Mouse (Mus musculus): ENCODE data around the gene Tspan11. TPM values are rescaled to one million over a fixed set of nuclear protein-coding genes. Genes with fewer than 3 reads are reported as not detected.

Tspan11 gene
- total and polyA plus RNA-seq, 2 experiments from 2014 or later = 2.3 to 2.5 TPM

- Histone ChIP-seq H3K9me3 (replicated peaks; ENCODE audit: control insufficient read depth, low read length) (no peaks in the 10 kb centered on the region), H3K4me3 (ENCODE audit: low read depth, low read length) (no peak overlapping the region), H3K9ac (replicated peaks; ENCODE audit: low read depth, low read length) (no peak overlapping the region), H3K36me3 (replicated peaks; ENCODE audit: control insufficient read depth, insufficient read depth, low read length) (no peaks in the 10 kb centered on the region), H3K4me2 (ENCODE audit: low read depth, low read length) (no peak overlapping the region), H3K27me3 (ENCODE audit: control insufficient read depth, insufficient read depth, low read length) (no peaks in the 10 kb centered on the region), H3K27ac (ENCODE audit: low read depth) (no peak overlapping the region), H3K4me1 (ENCODE audit: control insufficient read depth, insufficient read depth) (no peaks in the 10 kb centered on the region)
- DNase-seq (ENCODE audit: low spot score) = no peak
- no peak for ATAC-seq (ENCODE audit: insufficient read depth, low read depth)
- WGBS = 69% methylated on average over 9 of the region's 9 CpGs
- TF ChIP-seq EP300 (IDR thresholded peaks at IDR 0.05; ENCODE audit: low read depth) = no peak
Observed at GRCm38 (mm10) chr6:127855711-127856295, 31.6 kb upstream of the Tspan11 start.

GRCm38 (mm10) chr6:127861951-127862350 is 25.4 kb upstream of the Tspan11 start:
- DNase-seq (ENCODE audit: low spot score) = no peak
- Histone ChIP-seq H3K27ac (ENCODE audit: low read depth) (no peak overlapping the region), H3K4me2 (ENCODE audit: low read depth, low read length) (no peak overlapping the region), H3K36me3 (replicated peaks; ENCODE audit: control insufficient read depth, insufficient read depth, low read length) (no peaks in the 10 kb centered on the region), H3K4me1 (ENCODE audit: control insufficient read depth, insufficient read depth) (no peaks in the 10 kb centered on the region), H3K4me3 (ENCODE audit: low read depth, low read length) (no peak overlapping the region), H3K9ac (replicated peaks; ENCODE audit: low read depth, low read length) (no peak overlapping the region), H3K9me3 (replicated peaks; ENCODE audit: control insufficient read depth, low read length) (no peaks in the 10 kb centered on the region), H3K27me3 (ENCODE audit: control insufficient read depth, insufficient read depth, low read length) (no peaks in the 10 kb centered on the region)
- ATAC-seq (ENCODE audit: insufficient read depth, low read depth) = no peak
- TF ChIP-seq CTCF (IDR thresholded peaks at IDR 0.05; ENCODE audit: low read depth) = no peak
- TF ChIP-seq EP300 (IDR thresholded peaks at IDR 0.05; ENCODE audit: low read depth) = no peak
- 71% methylated on average over 9 of the region's 9 CpGs for WGBS

DNA sequence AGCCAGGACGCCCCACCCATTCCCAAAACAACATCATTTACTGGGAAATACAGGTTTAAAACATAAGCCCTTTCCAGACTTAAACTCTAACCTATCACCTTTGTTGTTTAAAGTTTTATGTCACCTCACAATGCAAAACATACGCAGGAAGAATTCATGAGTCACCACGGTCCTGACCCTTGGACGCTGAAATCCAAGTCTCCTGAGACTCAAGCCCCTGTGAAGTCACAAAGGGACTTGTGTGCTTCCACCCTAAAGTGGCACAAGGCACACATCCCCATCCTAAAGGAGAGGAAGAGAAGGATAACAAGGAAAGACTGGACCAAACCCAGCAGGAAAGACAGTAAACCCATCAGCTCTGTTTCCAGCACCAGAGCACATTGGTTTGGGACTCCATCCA is 22.0 kb upstream of the Tspan11 start:
- no peaks in the 10 kb centered on the region for H3K36me3 ChIP-seq (replicated peaks; ENCODE audit: control insufficient read depth, insufficient read depth, low read length)
- H3K9me3 ChIP-seq (replicated peaks; ENCODE audit: control insufficient read depth, low read length) = no peaks in the 10 kb centered on the region
- H3K9ac ChIP-seq (replicated peaks; ENCODE audit: low read depth, low read length) = no peak overlapping the region
- no peak overlapping the region for H3K27ac ChIP-seq (ENCODE audit: low read depth)
- ATAC-seq (ENCODE audit: insufficient read depth, low read depth) (no peak), DNase-seq (ENCODE audit: low spot score) (no peak)
- H3K27me3 ChIP-seq (ENCODE audit: control insufficient read depth, insufficient read depth, low read length) = no peaks in the 10 kb centered on the region
- H3K4me3 ChIP-seq (ENCODE audit: low read depth, low read length) = no peak overlapping the region
- TF ChIP-seq CTCF (IDR thresholded peaks at IDR 0.05; ENCODE audit: low read depth) (no peak), EP300 (IDR thresholded peaks at IDR 0.05; ENCODE audit: low read depth) (no peak)
- no peaks in the 10 kb centered on the region for H3K4me1 ChIP-seq (ENCODE audit: control insufficient read depth, insufficient read depth)
- WGBS = 72% methylated on average over 4 of the region's 4 CpGs
- H3K4me2 ChIP-seq (ENCODE audit: low read depth, low read length) = no peak overlapping the region

GRCm38 (mm10) chr6:127868546-127868945 is 18.8 kb upstream of the Tspan11 start:
- Histone ChIP-seq H3K4me3 (ENCODE audit: low read depth, low read length) (no peak overlapping the region), H3K27me3 (ENCODE audit: control insufficient read depth, insufficient read depth, low read length) (no peaks in the 10 kb centered on the region), H3K4me2 (ENCODE audit: low read depth, low read length) (no peak overlapping the region), H3K36me3 (replicated peaks; ENCODE audit: control insufficient read depth, insufficient read depth, low read length) (no peaks in the 10 kb centered on the region), H3K9ac (replicated peaks; ENCODE audit: low read depth, low read length) (no peak overlapping the region), H3K4me1 (ENCODE audit: control insufficient read depth, insufficient read depth) (no peaks in the 10 kb centered on the region), H3K9me3 (replicated peaks; ENCODE audit: control insufficient read depth, low read length) (no peaks in the 10 kb centered on the region; the same call in 1 of the 2 replicates), H3K27ac (ENCODE audit: low read depth) (no peak overlapping the region)
- 66% methylated on average over 8 of the region's 8 CpGs for WGBS
- TF ChIP-seq CTCF (IDR thresholded peaks at IDR 0.05; ENCODE audit: low read depth) (no peak), EP300 (IDR thresholded peaks at IDR 0.05; ENCODE audit: low read depth) (no peak)
- ATAC-seq (ENCODE audit: insufficient read depth, low read depth) = no peak
- no peak for DNase-seq (ENCODE audit: low spot score)

DNA sequence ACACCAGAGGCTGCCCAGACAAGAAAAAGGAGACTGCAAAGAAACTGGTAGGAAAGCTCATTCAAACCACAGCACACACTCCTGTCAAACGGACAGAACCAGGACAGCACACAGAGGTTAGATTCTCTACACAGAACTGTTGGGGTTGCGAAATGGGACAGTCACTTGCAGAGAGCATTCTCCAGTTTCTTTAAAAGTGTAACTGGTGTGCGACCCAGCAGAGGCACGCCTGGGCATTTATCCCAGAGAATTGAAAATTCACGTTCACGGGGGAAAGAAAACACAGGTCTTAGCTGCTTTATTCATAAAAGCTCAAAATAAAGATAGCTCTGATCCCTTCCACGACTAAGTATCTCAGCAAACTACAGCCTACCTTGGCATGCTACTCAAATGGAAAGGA is 18.3 kb upstream of the Tspan11 start:
- TF ChIP-seq CTCF (IDR thresholded peaks at IDR 0.05; ENCODE audit: low read depth) = no peak
- no peak for TF ChIP-seq EP300 (IDR thresholded peaks at IDR 0.05; ENCODE audit: low read depth)
- no peak overlapping the region for H3K9ac ChIP-seq (replicated peaks; ENCODE audit: low read depth, low read length)
- no peaks in the 10 kb centered on the region for H3K36me3 ChIP-seq (replicated peaks; ENCODE audit: control insufficient read depth, insufficient read depth, low read length)
- H3K9me3 ChIP-seq (replicated peaks; ENCODE audit: control insufficient read depth, low read length) = no peaks in the 10 kb centered on the region; the same call in 1 of the 2 replicates
- no peak overlapping the region for H3K4me2 ChIP-seq (ENCODE audit: low read depth, low read length)
- 79% methylated on average over 7 of the region's 7 CpGs for WGBS
- no peak for DNase-seq (ENCODE audit: low spot score)
- H3K27ac ChIP-seq (ENCODE audit: low read depth) = no peak overlapping the region
- no peak for ATAC-seq (ENCODE audit: insufficient read depth, low read depth)
- H3K27me3 ChIP-seq (ENCODE audit: control insufficient read depth, insufficient read depth, low read length) = no peaks in the 10 kb centered on the region
- H3K4me3 ChIP-seq (ENCODE audit: low read depth, low read length) = no peak overlapping the region
- H3K4me1 ChIP-seq (ENCODE audit: control insufficient read depth, insufficient read depth) = no peaks in the 10 kb centered on the region
